Mouse (Mus musculus): ENCODE data around the gene Tmem269. TPM values are rescaled to one million over a fixed set of nuclear protein-coding genes. Genes with fewer than 3 reads are reported as not detected.

Gene Tmem269
- polyA plus RNA-seq (2012): not detected in 2 replicates

- no peak for TF ChIP-seq TAL1 (IDR thresholded peaks at IDR 0.05; ENCODE audit: low read length)
- TF ChIP-seq GATA1 (IDR thresholded peaks at IDR 0.05; ENCODE audit: low read length): no peak
Observed at GRCm38 (mm10) chr4:119218169-119218568, at the start of gene Tmem269. TSS of gene Tmem269 (minus strand) at chr4:119218217.

DNA sequence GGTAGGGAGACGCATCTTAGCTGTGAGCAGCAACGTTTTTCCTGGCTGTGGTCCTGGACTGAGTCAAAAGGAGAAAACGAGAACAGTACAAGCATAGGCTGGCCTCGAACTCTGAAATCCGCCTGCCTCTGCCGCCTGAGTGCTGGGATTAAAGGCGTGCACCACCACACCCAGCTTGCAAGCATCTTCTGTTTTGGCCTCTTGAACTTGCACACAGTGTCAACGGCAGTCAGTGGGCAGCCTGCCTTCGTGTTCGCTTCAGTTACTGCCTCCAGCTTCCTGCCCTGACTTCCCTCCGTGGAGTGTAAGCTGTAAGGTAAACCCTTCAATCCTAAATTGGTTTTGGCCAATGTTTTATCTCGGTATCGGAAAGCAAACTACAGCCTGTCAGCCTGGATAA lies 48.6 kb upstream of the Tmem269 start:
- Histone ChIP-seq H3K4me3 (replicated peaks) (no peak overlapping the region), H3K27me3 (ENCODE audit: control insufficient read depth) (no peaks in the 10 kb centered on the region), H3K4me1 (ENCODE audit: control insufficient read depth) (peaks cover 10% of the 10 kb centered on the region), H3K9me3 (ENCODE audit: control insufficient read depth, low read length) (no peaks in the 10 kb centered on the region), H3K36me3 (ENCODE audit: control insufficient read depth) (peaks cover 21% of the 10 kb centered on the region)
- TF ChIP-seq TAL1 (IDR thresholded peaks at IDR 0.05; ENCODE audit: low read length) (no peak), GATA1 (IDR thresholded peaks at IDR 0.05; ENCODE audit: low read length) (no peak)

More at GRCm38 (mm10) chr4:119218169-119218568, at the start of gene Tmem269:
- Histone ChIP-seq H3K27me3 (ENCODE audit: control insufficient read depth) (peaks cover 31% of the 10 kb centered on the region), H3K4me1 (ENCODE audit: control insufficient read depth) (peaks cover 8% of the 10 kb centered on the region), H3K4me3 (replicated peaks) (no peak within 1 kb of the TSS), H3K36me3 (ENCODE audit: control insufficient read depth) (no peaks in the 10 kb centered on the region), H3K9me3 (ENCODE audit: control insufficient read depth, low read length) (no peaks in the 10 kb centered on the region)

- no peak overlapping the region for H3K4me3 ChIP-seq (replicated peaks)
- no peaks in the 10 kb centered on the region; the same call in none of the 2 replicates for H3K27me3 ChIP-seq (ENCODE audit: control insufficient read depth)
- TF ChIP-seq GATA1 (IDR thresholded peaks at IDR 0.05; ENCODE audit: low read length) (no peak), TAL1 (IDR thresholded peaks at IDR 0.05; ENCODE audit: low read length) (no peak)
Observed at GRCm38 (mm10) chr4:119263459-119263858, 45.4 kb upstream of the Tmem269 start.

DNA sequence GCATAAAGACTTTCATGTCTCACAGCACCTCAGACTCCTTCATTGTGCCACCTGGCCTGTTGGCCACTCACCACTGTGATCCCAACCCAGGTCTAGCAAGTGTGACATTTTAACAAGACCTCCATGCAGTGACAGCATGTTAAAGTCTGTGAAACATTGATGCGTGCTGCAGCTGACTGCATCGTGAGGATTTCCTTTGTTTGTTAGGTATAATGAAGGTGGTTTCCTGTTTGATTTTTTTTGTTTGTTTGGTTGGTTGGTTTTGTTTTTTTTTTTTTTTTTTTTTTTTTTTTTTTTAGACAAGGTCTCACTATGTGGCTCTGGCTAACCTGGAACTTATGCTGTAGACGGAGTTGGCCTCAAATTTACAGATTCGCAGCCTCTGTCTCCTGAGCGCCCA lies 44.5 kb upstream of the Tmem269 start:
- TF ChIP-seq GATA1 (IDR thresholded peaks at IDR 0.05; ENCODE audit: low read length) (no peak), TAL1 (IDR thresholded peaks at IDR 0.05; ENCODE audit: low read length) (no peak)
- H3K4me1 ChIP-seq (ENCODE audit: control insufficient read depth): no peaks in the 10 kb centered on the region; the same call in 1 of the 2 replicates

More at GRCm38 (mm10) chr4:119263459-119263858, 45.4 kb upstream of the Tmem269 start:
- no peaks in the 10 kb centered on the region; the same call in 1 of the 2 replicates for H3K4me1 ChIP-seq (ENCODE audit: control insufficient read depth)
- H3K36me3 ChIP-seq (ENCODE audit: control insufficient read depth): no peaks in the 10 kb centered on the region
- H3K9me3 ChIP-seq (ENCODE audit: control insufficient read depth, low read length): no peaks in the 10 kb centered on the region

GRCm38 (mm10) chr4:119261087-119261713 lies 43.2 kb upstream of the Tmem269 start:
- no peaks in the 10 kb centered on the region; the same call in 1 of the 2 replicates for H3K4me1 ChIP-seq (ENCODE audit: control insufficient read depth)
- TF ChIP-seq TAL1 (IDR thresholded peaks at IDR 0.05; ENCODE audit: low read length) (no peak), GATA1 (IDR thresholded peaks at IDR 0.05; ENCODE audit: low read length) (no peak)
- no peaks in the 10 kb centered on the region; the same call in none of the 2 replicates for H3K27me3 ChIP-seq (ENCODE audit: control insufficient read depth)

More for the DNA sequence above, 44.5 kb upstream of the Tmem269 start:
- no peaks in the 10 kb centered on the region for H3K36me3 ChIP-seq (ENCODE audit: control insufficient read depth)
- H3K4me3 ChIP-seq (replicated peaks): no peak overlapping the region
- H3K27me3 ChIP-seq (ENCODE audit: control insufficient read depth): no peaks in the 10 kb centered on the region; the same call in none of the 2 replicates
- H3K9me3 ChIP-seq (ENCODE audit: control insufficient read depth, low read length): no peaks in the 10 kb centered on the region

DNA sequence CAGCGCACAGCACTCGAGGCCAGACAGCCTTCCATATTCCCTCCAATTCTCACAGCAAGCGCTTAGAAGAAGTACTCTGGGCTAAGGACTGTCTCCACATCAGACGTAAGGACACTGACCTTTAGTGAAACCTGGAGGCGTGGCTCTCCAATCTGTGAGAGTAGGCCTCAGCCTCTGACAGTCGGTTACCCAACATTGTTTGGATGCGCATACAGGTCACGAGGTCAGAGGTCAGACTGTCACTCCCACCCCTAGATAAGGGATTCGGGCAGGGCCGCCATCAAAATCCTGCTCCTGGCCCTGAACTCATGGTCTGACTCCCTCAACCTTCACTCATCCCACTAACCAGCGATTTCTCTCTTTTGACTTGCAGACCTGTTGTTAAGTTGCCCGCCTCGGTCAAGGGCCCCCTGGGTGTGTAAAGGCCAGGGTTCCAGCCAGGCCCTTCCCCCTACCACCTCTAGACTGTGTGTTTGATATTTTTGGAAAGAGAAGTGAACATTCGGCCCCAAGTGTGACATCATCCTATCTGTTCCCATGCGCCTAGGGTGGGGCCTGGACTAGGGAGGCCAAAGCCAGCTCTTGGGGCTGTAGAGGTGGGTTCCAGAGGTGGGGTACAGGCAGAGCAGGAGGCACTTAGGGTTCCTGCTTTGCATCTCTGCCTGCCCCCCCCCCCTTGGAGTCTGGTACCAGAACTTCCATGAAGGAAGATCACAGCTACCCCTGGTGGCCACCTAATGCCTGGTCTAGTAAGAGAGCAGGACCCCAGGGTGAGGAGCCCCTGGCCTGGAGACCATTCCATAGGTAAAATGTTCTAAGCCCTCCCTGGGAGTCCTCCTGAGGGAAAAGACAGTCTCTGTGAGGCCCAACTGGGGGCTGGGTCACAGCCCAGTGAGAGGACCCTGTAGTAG lies 41.6 kb upstream of the Tmem269 start:
- no peak for TF ChIP-seq GATA1 (IDR thresholded peaks at IDR 0.05; ENCODE audit: low read length)
- no peak for TF ChIP-seq TAL1 (IDR thresholded peaks at IDR 0.05; ENCODE audit: low read length)
- H3K4me1 ChIP-seq (ENCODE audit: control insufficient read depth): no peaks in the 10 kb centered on the region; the same call in 1 of the 2 replicates

More at GRCm38 (mm10) chr4:119261087-119261713, 43.2 kb upstream of the Tmem269 start:
- no peaks in the 10 kb centered on the region for H3K36me3 ChIP-seq (ENCODE audit: control insufficient read depth)
- H3K9me3 ChIP-seq (ENCODE audit: control insufficient read depth, low read length): no peaks in the 10 kb centered on the region
- no peak overlapping the region for H3K4me3 ChIP-seq (replicated peaks)

DNA sequence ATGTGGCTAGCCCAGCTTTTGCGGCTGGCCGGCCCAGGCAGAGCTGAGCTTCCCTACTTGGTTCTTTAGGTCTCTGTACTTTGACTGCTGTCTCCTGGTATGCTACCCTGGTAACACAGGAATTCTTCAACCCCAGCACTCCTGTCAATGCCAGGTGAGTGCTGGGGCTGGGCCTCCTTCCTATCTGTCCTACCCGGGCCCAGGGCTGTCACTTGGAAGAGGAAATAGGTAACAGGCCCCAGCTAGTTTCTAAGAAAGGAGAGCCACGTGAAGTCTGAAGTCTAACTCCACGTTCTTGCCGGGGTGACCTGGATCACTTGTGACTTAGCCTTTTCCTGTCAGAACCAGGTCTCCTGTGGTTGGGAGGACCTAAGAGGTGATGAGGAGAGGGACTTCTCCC lies 39.1 kb upstream of the Tmem269 start:
- Histone ChIP-seq H3K9me3 (ENCODE audit: control insufficient read depth, low read length) (no peaks in the 10 kb centered on the region), H3K4me1 (ENCODE audit: control insufficient read depth) (no peaks in the 10 kb centered on the region; the same call in 1 of the 2 replicates), H3K27me3 (ENCODE audit: control insufficient read depth) (no peaks in the 10 kb centered on the region; the same call in none of the 2 replicates), H3K4me3 (replicated peaks) (no peak overlapping the region), H3K36me3 (ENCODE audit: control insufficient read depth) (no peaks in the 10 kb centered on the region)
- TF ChIP-seq TAL1 (IDR thresholded peaks at IDR 0.05; ENCODE audit: low read length) (no peak), GATA1 (IDR thresholded peaks at IDR 0.05; ENCODE audit: low read length) (no peak)

More for the DNA sequence above, 41.6 kb upstream of the Tmem269 start:
- Histone ChIP-seq H3K36me3 (ENCODE audit: control insufficient read depth) (no peaks in the 10 kb centered on the region), H3K4me3 (replicated peaks) (no peak overlapping the region), H3K9me3 (ENCODE audit: control insufficient read depth, low read length) (no peaks in the 10 kb centered on the region), H3K27me3 (ENCODE audit: control insufficient read depth) (no peaks in the 10 kb centered on the region; the same call in none of the 2 replicates)

DNA sequence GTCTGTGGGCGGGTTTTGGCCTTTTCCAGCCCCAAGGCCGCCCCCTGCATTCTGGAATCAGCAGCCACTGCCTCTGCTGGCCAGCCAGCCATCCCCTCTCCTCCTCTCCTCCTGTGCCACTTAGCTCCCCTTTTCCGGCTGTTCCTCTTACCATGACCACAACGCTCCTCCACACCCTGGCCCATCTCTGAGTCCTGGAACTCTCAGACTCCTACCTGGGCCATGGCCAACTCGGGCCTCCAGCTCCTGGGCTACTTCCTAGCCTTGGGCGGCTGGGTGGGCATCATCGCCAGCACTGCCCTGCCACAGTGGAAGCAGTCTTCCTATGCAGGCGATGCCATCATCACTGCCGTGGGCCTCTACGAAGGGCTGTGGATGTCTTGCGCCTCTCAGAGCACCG lies 37.3 kb upstream of the Tmem269 start, which contains the start of gene Cldn19:
TSS of gene Cldn19 (plus strand) at position 64 of the 400 bp plus-strand sequence.
- Histone ChIP-seq H3K9me3 (ENCODE audit: control insufficient read depth, low read length) (no peaks in the 10 kb centered on the region), H3K36me3 (ENCODE audit: control insufficient read depth) (no peaks in the 10 kb centered on the region), H3K27me3 (ENCODE audit: control insufficient read depth) (no peaks in the 10 kb centered on the region), H3K4me1 (ENCODE audit: control insufficient read depth) (no peaks in the 10 kb centered on the region; the same call in 1 of the 2 replicates), H3K4me3 (replicated peaks) (no peak within 1 kb of the TSS)
- TF ChIP-seq TAL1 (IDR thresholded peaks at IDR 0.05; ENCODE audit: low read length): no peak
- no peak for TF ChIP-seq GATA1 (IDR thresholded peaks at IDR 0.05; ENCODE audit: low read length)
